Mouse (Mus musculus) brain, embryonic 14.5 days (tissue): ENCODE data around the gene Col4a1.

Experiments
- CTCF ChIP-seq: fragments of 200-500 bp; IDR thresholded peaks from 2 replicates; pipeline ENCODE4 v1.5.1; 2012; ENCODE audit warnings: inconsistent platforms, mild to moderate bottlenecking, moderate library complexity, borderline replicate concordance; ENCODE audit not compliant: insufficient read depth, insufficient read length; ENCODE audit errors: extremely low read depth
- POLR2A ChIP-seq: fragments of 200-500 bp; IDR thresholded peaks from 2 replicates; pipeline ENCODE4 v1.6.1; 2012; ENCODE audit warnings: mild to moderate bottlenecking, inconsistent platforms, borderline replicate concordance; ENCODE audit not compliant: poor library complexity, insufficient read depth, insufficient read length, severe bottlenecking; ENCODE audit errors: extremely low read depth

DNA sequence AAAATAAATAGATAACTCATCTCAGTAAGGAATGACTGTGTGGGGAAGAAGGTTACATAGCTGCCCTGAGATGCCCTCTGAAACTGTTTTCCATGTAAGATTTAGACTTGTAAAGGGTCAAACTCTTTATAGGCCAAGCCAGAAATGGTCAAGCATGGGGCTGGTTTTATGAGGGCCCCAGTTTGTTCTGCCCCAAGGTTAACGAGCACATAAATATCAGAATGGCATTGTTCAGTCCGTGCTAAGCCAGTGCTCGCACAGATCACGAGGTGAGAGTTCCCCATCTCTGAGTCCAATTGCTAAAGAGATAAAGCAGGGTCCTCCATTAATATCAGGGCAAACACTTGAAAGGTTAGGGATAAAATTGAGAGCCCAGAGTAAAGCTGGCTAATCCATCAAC, 79.6 kb downstream of the Col4a1 start:
- TF ChIP-seq CTCF, result no peak
- TF ChIP-seq POLR2A, result no peak
